Mouse (Mus musculus) cerebellum, postnatal 25 days (tissue): ENCODE data around the gene Msn.

Experiments
- DNase-seq, 2 experiments: peaks; one replicate each; pipeline ENCODE4 v3.0.0; 2021; ENCODE audit warnings: mixed read lengths in 2 of 2

Gene Msn

DNA sequence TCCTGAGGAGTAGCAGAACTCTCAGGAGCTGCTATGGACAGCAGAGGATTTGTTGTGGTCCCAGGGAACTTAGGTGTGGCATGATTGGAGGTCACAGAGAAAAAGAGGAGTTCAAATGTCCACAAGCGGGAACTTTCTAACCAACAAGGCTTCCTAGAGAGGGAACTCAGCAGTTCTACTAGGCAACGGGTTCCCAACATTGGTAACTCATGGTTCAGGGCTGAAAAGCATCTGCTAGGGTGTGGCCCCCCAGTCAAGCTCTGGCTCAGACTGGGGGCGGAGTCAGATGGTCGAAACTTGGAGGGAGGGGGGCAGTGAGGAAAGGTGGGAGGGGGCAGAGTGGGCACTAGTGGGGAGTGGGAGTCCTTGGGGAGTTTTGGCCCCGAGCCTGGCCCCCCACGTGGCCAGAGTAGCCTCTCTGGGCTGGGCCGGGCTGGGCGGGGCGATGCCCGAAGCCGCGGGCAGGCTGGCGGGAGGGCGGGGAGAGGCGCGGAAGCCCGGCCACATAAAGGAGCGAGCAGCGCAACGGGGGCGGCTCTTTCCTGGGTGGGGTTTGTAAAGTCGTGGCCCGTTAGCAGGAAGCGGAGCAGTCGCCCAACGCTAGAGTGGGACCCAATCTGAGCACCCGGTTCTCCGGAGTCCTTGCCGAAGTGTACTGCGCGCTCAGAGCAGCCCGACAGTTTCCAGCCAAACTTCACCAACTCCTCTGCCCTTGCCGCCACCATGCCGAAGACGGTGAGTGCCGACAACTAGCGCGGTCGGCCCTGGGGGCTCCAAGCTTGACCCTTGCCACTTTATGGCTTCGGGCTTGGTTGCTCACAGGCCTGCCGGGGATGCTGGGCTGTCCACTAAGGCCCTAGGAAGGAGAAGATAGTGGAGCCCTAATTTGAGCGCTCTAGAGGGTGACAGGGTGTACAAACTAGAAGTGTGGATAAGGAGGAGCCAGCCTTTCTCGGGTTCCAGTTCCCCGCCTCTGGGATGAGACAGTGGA lies at the start of gene Msn:
Gene Msn, plus strand, starts transcription at position 534 of the 991 bp plus-strand sequence.
- peak; percentile 27 to 50 for DNase-seq

DNA sequence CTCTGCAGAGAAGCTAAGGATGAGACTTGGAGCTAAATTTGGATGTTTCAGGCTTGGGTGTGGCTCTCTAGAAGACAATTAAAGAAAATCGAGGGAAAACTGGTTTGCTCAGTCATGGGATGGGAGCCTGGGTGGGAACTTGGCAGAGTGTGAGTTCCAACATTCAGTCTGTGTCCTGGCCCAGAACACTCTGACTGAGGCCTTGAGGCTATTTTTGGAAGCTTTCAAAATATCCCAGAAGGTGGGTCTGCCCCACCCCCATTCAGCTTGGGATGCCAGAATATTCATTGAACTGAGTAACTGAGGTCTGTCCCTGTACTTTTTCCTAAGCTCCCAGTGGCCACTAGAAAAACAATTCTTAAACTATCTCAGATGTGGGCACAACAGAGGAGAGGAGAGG lies 43.0 kb upstream of the Msn start:
- peak; percentile 28 to 56 for DNase-seq

DNA sequence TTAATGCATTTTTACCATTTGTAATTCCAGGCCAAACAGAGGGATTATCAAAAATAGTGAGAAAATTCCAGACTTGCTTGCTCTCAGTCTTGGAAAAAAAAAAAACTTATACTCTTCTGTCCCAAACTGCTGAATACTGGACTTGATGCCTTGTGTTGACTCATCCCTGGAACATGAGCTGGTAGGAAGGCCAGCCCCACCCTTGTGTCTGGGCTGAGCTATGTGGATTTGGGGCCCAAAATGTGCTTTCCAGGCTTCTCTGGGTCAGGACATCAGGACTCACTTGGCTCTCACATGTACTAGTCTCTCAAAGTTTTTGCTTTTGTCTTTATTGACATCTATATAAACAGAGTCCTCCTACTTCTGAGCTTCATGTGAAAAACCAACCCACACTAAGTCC lies 18.1 kb upstream of the Msn start:
- no peak for DNase-seq

DNA sequence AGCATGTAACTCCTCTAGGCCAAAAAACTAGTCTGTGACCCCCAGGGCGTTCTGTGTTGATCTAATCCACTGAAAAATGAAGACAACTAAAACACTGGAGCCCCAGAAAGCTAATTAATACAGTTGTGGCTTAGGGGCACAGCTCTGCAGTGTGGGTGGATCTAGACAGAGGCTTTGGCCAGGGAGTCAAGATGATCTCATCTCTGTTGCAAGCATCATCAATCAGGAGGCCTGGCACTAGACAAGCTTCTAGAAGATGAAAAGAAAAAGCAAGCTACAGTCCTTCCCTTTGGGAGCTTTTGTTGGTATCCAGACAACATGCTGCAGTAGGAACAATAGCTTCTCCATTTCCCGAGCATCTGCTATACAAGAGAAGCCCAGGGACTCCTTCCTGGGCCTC lies 9.6 kb upstream of the Msn start:
- no peak for DNase-seq

DNA sequence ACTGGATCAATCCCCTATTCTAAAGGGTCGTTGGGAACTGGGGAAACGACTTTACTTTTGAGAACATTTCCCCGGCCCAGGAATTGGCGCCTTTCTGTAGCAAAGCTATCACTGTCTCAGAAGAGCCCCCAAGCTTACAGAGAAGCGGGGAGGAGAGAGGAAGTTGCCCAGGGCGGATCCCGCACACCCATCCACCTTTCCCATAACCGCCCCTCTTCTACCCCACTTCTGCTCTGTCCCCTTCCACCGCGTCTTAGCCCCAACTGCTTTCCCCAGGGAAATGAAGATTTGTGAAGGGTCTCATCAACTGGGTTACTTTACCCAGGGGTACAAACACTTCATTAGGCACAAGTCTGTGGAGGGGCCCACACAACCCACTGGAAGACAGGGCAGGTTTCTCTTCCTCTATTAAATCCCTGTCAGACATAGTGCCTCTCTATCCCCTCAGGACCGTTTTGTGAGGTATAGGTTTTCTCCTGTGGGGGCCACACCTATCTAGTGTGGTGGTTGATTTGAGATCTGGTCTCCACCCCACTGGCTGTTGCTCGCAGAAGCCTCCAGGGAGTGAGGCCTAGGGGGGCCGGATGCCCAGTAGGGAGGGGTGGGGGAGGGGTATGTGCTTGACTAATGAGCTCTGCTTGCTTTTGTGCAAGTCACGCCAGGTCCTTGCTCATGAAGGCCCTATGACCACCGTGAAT lies 820 bp downstream of the Msn start:
- peak; percentile 9 for DNase-seq

DNA sequence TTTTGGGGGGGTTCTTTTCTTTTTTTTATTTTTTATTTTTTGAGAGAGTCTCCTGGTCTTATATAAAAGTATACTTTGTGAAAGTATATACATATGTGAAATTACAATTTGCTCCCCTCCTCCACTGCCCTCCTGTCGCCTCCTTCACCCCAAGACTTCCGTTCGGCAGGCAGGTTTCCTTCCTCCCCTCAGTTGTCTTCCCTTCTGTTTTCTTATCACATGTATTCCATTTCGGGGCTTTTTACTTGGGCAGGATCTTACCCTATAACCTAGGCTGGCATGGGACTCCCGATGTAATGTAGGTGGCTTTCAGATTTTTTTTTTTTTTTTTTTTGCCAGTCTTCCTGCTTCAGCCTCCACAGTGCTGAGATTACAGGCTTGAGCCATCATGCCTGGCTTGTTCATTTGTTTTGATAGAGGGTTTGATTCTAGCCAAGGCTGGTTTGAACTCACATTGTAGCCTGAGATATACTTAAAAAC lies 1.7 kb downstream of the Msn start:
- DNase-seq: no peak

DNA sequence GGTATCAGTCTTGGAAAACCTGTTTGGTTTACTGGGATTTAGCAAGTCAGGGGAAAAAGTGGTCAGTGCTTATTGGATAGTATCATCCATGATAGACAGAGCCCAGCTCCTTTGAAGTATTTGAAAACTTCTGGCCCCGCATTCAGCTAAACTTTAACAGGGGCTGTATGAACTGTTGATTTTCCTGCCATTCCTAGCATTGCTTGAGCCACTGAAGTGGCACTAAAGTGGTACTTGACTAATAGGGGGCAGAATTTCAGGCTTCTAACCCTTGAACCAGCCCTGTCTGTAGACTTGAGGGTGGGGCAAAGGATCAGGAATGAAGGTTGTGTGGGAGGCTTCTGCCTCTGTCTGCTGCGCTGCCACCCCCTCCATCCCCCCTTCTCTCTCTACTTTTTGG lies 3.2 kb downstream of the Msn start:
- DNase-seq: no peak

DNA sequence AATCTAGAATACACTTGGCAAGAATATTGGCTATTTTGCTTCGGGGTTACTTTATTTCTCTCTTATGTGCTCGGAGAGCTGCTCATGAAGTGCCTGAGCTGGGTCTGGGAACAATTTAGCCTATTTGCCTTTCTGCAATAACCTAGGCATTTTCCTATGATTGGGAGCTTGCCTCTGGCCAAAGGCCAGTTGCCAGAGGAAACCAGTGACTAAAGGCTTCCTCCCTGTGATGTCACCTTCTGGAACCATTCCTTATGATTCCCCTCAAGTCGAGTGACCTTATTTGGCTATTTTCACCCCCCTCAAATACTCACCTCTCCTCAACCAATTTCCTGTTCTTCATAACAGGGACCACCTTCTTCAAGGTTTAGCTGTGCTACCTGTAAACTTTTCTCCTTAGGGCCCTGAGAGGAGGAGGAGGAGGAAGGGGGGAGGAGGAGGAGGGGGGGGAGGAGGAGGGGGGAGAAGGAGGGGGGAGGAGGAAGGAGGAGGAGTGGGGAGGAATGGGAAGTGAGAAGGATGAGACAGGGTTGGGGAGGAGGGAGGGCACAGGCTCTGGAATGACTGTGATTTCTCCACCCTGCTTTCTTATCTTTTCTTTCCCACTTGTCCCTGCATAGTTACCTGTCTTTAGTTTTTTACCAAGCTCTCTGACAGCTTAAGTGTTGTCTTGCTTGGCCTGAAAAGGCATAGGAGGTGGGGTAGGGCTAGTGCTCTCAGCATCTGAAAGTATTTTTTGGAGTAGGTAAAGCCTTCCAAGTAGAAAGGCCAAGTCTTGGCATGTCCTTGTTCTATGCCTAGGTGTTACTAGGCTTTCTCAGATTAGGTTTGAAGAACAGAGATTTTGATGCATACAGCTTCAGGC lies 11.8 kb downstream of the Msn start:
- peak; percentile 37 to 51 for DNase-seq

DNA sequence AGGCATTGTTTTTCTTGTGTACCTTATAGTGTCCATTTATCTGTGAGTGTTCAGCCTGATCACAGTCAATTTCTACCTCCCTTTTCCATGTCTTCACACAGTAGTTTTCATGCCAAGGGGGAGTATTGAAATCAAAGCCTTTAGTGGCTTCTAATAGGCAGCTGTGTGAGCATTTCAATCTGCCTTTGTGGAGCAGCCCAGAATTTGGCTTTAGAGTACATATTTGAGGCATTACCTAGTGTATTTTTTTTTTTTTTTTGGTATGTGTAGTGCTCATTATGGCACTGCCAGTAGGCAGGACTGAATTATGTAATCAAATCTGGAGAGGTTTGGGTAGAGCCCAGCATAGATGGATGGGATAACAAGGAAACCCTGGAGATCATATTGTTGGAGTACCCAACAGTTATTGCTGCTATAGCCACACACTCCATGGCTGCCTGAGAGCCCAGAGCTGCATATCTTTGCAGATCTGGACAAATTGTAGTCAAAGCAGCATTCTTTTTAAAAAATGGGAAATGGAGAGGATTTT lies 17.3 kb downstream of the Msn start:
- no peak for DNase-seq

DNA sequence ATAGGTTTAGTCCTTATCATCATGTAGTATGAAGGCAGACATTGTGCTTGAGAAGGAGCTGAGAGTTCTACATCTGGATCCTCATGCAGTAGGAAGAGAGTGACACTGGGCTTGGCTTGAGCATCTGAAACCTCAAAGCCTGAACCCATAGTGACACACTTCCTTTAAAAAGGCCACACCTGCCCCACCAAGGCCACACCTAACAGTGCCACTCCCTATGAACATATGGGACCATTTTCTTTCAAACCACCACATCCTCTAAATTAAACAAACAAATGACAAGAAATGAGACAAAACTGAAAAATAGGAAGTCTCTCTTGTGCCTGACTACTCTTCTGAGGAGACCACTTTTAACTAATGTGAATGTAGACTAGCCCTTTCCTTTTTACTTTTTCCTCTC lies 19.7 kb downstream of the Msn start:
- no peak for DNase-seq

DNA sequence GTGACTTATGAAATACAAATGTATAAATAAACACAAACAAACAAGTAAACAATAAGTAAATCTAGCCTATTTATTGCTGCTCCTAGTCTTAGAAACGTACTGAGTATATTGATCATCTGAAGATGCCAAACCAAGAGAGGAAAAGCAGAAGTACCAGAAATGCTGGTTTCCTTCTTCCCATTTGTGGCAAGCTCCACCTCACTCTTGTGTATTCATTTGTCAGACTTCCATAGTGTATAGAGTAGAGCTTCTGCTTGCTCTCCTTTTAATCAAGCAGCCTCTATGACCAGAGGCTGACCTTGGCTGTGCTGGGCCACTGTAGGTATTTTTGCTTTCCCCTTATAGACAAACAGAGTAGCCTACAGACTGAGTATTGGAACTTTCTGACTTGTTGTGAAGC lies 21.5 kb downstream of the Msn start:
- DNase-seq: no peak

DNA sequence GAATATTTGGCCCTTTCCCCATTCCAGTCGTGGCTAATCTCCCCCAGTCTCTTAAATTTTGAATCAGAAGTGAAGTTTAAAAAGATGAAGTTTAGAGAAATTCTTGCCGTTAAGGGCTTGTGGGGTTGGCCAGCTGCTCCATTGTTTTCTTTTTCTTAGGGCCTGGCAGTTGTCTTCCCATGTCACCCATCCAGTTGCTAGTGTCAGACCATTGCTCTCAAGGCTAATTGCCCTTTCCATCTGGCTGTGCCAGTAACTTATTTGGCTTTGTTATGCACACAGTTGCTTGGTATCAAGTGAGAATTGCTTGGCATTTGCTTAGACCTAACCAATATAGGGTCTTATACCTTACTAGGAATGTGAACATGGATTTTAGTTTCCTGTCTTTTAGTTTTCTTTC lies 24.2 kb downstream of the Msn start:
- DNase-seq: no peak

DNA sequence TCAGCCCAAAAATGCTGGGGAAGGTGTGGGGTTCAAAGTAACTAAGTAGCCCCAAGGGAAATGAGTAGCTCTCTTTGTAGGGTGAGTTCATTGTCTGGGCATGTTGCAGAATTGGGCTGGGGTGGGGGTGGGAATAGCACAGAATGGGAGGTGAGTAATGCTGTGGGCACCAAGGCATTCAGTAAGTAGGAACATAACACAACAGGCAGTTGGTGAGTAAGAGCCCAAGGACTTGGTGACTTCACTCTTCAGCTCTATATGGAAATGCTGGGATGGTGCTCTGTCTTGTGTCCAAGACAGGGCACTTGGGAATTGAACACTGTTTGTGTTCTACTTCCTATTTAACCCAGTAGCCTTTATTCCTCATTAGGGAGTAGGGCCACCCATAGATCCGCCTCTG lies 26.1 kb downstream of the Msn start:
- DNase-seq: no peak

DNA sequence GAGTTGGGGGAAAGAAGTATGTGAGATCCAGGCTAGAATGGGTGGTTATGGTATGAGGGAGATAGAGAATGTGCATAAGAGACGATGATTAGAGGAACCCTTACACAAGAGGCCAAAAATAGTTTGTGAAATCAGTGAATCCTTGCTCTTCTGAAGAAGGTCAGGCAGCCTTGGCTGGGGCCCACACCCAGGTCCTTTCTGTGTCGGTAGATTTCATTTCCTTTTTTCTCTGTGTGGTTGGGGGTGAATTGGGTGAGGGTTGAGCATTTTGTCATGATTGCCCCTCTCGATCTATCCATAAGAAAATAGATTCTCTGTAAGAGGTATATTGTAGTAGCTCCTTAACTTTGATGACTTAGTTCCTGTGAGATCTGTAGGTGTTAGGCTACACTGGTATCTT lies 31.0 kb downstream of the Msn start:
- no peak for DNase-seq

DNA sequence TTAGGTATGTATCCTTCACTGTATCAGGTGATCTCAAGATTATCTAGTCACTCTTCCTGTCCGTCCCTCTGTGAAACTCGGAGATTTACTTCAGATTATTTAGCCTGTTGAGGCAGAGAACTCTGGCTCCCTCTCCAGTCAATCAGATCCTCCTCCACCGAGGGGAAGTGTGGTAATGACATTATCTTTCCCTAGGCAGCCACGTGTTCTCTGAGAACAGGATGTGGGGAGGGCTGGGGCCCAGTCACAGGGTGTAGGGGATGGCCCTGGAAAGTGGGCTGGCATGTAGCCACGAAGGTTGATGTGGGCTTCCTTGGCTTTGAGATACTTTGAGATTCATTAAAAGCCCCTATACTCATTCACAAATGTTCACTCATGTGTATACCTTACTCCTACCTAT lies 34.3 kb downstream of the Msn start:
- no peak for DNase-seq

DNA sequence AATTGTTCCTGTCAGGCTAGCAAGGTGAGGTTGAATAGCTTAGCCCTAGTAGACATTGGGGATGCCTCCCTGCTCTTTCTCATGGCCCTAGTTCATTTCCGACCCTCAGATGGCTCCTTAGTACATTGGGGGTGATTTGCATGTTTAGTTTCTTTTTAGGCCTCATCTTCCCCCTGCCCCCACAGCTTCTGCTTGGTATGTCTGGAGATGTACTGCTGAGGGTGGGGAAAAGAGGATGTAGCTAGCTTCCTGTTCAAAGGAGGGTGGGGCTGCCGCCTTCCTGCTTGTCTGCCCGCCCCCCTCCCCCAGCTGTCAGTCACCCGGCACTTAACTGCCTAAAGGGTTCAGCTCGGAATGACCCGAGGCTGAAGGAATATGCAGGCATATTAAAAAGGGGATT lies 34.8 kb downstream of the Msn start:
- no peak for DNase-seq

DNA sequence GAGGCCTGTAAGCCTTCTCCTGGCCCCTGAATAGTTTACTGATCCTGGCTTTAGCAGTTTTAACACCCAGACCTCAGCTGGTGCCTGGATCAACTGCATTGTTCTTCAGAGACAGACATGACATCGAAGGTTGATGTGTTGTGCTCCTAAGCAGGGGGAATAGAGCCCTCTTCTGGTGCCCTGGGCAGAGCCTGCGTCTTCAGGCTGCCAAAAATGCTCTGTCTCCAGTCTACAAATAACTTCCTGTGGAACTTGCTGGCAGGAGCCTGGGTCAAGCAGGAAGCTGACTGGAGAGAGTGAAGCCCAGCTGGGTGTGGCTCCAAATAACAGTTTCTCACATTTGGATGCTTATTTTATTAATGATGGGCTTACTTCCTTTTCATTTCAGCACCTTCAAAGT lies 37.4 kb downstream of the Msn start:
- peak; percentile 14 to 29 for DNase-seq

DNA sequence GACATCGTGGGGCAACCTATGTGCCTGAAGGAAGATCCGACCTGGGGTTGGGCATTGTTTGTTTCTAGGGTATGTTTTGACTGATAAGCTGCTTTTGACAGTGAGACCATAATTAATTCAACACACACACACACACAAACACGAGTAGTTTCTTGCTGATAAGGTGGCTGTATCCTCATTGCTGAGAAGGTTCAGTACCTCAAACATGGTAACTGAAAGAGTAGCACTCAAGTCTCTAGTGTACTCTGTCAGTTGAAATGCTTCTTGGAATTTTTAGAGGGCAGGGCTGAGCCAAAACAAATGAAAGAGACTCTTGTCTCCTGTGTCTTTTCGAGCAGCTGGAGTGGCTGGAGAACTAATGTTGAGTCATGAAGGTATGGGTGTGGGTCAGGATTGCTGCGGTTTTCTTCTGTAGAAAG lies 38.4 kb downstream of the Msn start:
- no peak for DNase-seq

DNA sequence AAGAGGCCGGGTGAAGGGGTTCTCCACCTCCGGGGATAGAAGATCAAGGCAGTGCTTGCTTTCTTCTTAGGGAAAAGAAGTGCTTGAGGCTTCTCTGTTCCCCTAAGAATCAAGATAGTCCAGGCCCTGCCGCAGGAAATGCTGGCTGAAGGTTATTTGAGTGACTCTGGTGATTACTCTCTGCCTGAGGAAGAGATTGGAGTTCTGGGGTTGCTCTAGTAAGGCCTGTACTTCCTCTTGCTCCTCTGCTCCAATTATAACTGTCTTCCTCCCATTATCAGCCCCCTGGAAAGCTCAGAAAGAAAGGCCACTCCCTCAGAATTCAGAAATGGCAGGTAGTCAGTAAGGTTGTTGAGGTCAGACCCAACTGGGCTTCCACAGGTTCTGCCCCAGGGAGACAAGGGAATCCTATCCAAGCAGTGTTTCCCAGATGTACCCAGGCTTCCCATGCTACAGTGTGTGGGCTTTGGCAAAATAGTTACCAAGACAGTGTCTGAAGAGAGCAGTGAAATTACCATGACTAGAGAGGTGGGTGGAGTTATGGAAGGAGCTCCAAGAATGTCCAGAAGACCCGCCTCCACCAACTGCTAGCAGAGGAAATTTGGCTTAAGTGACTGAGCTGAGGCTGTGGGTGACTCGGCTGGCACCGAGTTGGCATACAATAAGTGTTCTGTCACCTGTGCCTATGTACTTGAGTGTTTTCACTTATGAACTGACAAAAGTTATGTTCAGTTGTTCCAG lies 39.2 kb downstream of the Msn start:
- no peak for DNase-seq

DNA sequence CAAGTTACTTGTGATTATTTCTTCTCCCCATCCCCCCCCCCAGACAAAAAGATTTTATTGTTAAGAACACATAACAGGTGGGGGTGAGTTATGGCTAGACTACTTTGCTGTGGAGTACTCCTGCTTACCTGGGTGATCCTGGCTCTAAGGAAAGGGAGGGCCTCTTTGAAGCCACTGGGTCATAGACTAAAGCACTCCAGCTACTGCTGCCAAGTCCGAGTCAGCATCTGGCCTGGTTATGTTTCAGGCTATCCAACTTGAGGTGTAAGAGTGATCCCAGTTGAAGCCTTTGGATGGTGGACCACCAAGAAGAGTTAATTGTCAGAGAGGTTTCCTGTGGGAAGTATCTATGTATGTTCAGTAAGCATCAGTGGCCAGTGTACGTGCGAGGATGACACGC lies 39.7 kb downstream of the Msn start:
- DNase-seq: no peak

DNA sequence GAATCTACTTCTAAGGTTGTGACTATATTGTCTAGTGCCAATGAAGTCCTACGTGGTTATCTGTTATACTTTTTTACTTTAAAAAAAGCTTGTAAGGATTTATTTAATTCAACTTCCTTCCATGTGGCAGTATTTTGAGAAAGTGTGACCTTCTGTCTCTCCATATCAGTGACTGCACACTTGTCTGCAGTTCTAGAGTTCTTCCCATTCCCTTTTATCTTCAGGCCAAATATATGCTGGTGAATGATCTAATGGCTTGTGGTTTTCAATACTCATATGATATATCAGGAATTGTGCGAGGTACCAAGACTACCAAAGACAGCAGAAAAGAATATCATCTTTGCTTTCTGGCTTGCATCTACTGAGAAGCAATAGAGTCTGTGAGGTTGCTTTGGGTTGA lies 43.4 kb downstream of the Msn start:
- no peak for DNase-seq

DNA sequence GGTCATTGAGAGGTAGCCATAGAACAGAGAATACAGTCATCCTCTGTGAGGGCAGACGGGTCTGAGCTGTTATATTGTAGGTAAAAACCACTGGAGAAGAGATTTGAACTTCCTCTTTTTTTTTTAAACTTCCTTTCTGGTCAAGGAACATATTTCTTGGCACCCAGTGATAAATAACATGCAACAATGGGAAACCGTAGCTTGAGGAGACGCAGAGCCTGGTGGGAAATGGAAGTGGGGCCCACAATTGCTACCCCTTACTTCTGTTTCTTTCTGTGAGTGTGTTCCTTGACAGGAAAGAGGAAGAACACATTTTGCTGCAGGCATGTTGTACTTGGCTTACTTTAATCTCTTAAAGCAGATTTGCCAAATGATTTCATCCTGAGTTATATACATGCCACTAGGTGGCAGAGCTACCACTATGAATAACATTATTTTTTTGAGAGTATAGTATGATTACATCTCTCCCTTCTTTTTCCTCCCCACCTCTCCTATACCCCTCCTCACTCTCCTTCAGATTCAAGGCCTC lies 49.2 kb downstream of the Msn start:
- DNase-seq: peak in 1 of 2 experiments; percentile 2
